Mouse (Mus musculus) heart, embryonic 10.5 days (tissue): ENCODE data around the gene Vps53. TPM values are rescaled to one million over a fixed set of nuclear protein-coding genes. Genes with fewer than 3 reads are reported as not detected.

Source experiments
- DNase-seq: peaks from one replicate; pipeline ENCODE4 v3.0.0-alpha.2; 2017; ENCODE audit warnings: low spot score
- H3K27ac ChIP-seq: fragments of 300-500 bp; sonication (generic); 2 replicates; pipeline ENCODE4 v1.5.1; 2016; ENCODE audit warnings: mild to moderate bottlenecking
- H3K27me3 ChIP-seq: fragments of 300-500 bp; sonication (generic); 2 replicates; pipeline ENCODE4 v1.6.1; 2016; ENCODE audit warnings: mild to moderate bottlenecking; ENCODE audit not compliant: poor library complexity, insufficient read depth, severe bottlenecking
- H3K36me3 ChIP-seq: fragments of 300-500 bp; sonication (generic); 2 replicates; pipeline ENCODE4 v1.6.1; 2016; ENCODE audit warnings: mild to moderate bottlenecking, moderate library complexity
- H3K4me1 ChIP-seq: fragments of 300-500 bp; sonication (generic); 2 replicates; pipeline ENCODE4 v1.6.1; 2016; ENCODE audit warnings: mild to moderate bottlenecking
- H3K4me3 ChIP-seq: fragments of 300-500 bp; sonication (generic); 2 replicates; pipeline ENCODE4 v1.5.1; 2016; ENCODE audit warnings: mild to moderate bottlenecking, moderate library complexity
- H3K9me3 ChIP-seq: fragments of 300-500 bp; sonication (generic); 2 replicates; pipeline ENCODE4 v1.6.1; 2016; ENCODE audit warnings: mild to moderate bottlenecking, moderate library complexity
- whole genome bisulfite sequencing: fragments of 180-500 bp; shearing (Covaris S2); methylation state at CpG from one replicate; pipeline ENCODE4 v1.1.7; 2016; 5-methylcytosine and 5-hydroxymethylcytosine counted together
- polyA plus RNA-seq: library from polyadenylated mRNA; unstranded; fragments of >200 nt; fragmentation: Nextera tagmentation; extraction: Ambion mirVana; gene quantifications from 2 replicates; pipeline ENCODE4 v1.2.1, GENCODE M21; 2016

Vps53 gene
- polyA plus RNA-seq, 1 experiment from 2014 or later = 35.1 TPM

DNA sequence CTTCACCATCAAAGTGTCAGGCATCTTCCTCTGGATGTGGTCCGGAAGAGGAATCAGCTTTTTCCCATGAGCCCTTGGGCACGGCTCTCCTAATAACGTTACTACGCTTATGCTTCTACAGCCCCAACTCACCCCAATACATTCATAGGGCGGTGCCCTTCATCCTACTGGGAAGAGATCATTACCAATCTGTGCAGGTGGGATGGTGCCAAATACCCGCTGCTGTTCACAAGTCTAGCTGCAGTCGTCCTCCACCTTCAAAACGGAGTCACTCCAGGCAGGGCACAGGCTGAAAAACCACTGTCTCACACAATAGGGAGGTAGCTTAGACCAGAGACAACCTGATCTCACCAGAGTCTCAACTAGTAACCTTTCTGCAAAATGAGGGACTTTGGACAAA, 144.3 kb downstream of the Vps53 start:
- no peak overlapping the region for H3K27ac ChIP-seq
- H3K9me3 ChIP-seq = no peaks in the 10 kb centered on the region
- H3K27me3 ChIP-seq = peaks cover 3% of the 10 kb centered on the region; the same call in 1 of the 2 replicates
- H3K4me1 ChIP-seq = no peaks in the 10 kb centered on the region
- no peak overlapping the region for H3K4me3 ChIP-seq
- DNase-seq = no peak
- H3K36me3 ChIP-seq = no peaks in the 10 kb centered on the region
- 75% methylated on average over 8 of the region's 8 CpGs for WGBS

DNA sequence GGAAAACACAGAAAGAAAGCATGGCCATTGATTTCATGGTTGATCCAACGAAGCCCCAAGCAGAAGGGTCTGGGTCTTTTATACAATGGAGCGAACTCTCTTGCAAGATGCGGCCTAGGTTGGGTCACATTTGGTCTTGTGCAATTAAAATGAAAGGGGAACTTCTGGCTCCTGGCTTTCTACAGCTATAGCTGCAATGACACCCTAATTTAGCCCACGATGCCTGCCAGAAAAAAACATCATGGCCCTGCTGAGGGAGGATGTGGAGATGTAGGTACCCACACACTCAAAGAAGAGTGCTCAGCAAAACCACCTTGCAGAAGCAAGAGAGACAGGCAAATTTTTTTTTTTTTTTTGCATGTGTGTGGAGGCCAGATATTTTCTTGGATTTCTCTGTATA, 145.6 kb downstream of the Vps53 start:
- no peak overlapping the region for H3K4me3 ChIP-seq
- WGBS = 86% methylated on average over 4 of the region's 4 CpGs
- H3K36me3 ChIP-seq = no peaks in the 10 kb centered on the region
- peaks cover 13% of the 10 kb centered on the region for H3K27me3 ChIP-seq
- DNase-seq = no peak
- H3K27ac ChIP-seq = no peak overlapping the region
- no peaks in the 10 kb centered on the region for H3K9me3 ChIP-seq
- H3K4me1 ChIP-seq = no peaks in the 10 kb centered on the region

DNA sequence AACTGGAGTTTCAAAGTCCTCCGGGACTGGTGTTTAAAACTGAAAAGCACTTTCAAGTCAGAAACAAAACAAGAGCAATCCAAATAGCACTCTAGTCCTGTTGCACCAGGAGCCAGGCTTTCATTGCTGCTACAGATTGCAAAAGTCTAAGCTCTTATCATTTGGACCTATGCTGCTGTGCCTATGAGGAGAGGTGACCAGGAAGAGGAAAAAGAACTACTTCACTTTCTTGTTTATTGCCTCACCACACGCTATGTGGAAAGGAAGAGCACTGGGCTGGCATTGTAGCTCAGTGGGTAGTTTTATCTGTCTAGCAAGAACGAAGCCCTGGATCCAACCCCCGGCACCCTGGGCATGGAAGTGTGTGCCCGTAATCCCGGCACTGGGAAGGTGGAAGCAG, 146.1 kb downstream of the Vps53 start:
- Histone ChIP-seq H3K9me3 (no peaks in the 10 kb centered on the region), H3K4me3 (no peak overlapping the region), H3K4me1 (no peaks in the 10 kb centered on the region), H3K36me3 (no peaks in the 10 kb centered on the region), H3K27ac (no peak overlapping the region), H3K27me3 (peaks cover 15% of the 10 kb centered on the region)
- 83% methylated on average over 6 of the region's 6 CpGs for WGBS
- no peak for DNase-seq

DNA sequence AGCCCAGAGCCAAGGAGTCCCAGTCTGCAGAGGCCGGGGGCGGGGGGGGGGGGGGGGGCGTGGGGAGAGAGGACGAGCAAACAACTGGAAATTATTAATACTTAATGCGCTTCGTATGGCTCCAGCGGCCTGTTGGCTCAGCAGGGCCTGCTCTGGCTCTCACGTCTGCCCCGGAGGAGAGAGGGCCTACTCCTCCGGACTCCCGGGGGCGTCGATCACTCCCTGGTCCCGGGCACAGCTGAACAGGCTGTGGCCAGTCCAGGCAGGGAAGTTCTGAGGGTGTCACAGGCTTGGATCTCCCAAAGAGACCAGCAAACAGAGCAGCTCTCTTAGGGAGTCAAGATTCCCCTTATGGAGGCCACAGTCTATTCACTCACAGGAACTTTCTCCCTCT, 151.4 kb downstream of the Vps53 start:
- H3K4me1 ChIP-seq = peaks cover 32% of the 10 kb centered on the region
- H3K27ac ChIP-seq = peak overlapping the region; percentile 89
- under 1% methylated on average over 14 of the region's 14 CpGs for WGBS
- no peak for DNase-seq
- H3K36me3 ChIP-seq = peaks cover 3% of the 10 kb centered on the region; the same call in 1 of the 2 replicates
- peak overlapping the region; percentile 76 for H3K4me3 ChIP-seq
- no peaks in the 10 kb centered on the region for H3K9me3 ChIP-seq
- peaks cover 20% of the 10 kb centered on the region for H3K27me3 ChIP-seq

GRCm38 (mm10) chr11:76027139-76028071, 152.0 kb downstream of the Vps53 start, which contains the start of gene Rflnb:
TSS of gene Rflnb (minus strand) at chr11:76027782.
- H3K4me1 ChIP-seq = peaks cover 32% of the 10 kb centered on the region
- H3K36me3 ChIP-seq = peaks cover 3% of the 10 kb centered on the region; the same call in 1 of the 2 replicates
- no peaks in the 10 kb centered on the region for H3K9me3 ChIP-seq
- under 1% methylated on average over 105 of the region's 112 CpGs for WGBS
- H3K27me3 ChIP-seq = peaks cover 20% of the 10 kb centered on the region
- H3K4me3 ChIP-seq = peak within 1 kb of the TSS; percentile 76
- peak within 1 kb of the TSS; percentile 89 for H3K27ac ChIP-seq
- peak; percentile 91 for DNase-seq

DNA sequence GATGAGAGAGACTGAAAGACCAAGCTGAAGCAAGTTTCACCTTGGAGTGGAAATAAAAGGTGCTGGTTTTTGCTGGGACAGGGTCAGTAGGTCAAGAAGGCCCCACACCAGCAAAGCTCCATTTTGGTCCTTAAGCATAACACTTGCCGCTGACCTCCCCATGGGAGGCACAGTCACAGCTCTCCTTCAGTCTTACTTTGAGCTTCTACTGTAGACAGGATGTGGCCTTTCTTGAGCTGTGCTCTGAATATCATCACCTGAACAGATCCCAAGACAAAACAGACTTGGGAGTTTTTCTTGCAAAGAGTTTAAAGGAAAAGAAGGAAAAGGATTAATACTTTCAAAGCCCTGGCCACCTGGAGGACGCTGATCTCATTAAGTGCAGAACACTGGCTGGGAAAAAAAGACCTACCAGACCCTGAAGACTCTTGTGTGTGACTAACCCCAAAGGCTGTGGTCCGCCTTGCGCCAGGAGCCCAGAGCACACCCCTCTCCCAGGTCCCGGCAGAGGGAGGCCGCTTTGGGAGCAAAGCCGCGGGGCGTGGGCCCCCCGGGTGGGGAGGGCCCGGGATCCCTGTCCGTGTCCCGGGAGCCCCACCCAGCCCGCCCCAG, 152.8 kb downstream of the Vps53 start:
- no peak for DNase-seq
- WGBS = 7% methylated on average over 12 of the region's 14 CpGs
- H3K36me3 ChIP-seq = peaks cover 9% of the 10 kb centered on the region; the same call in 1 of the 2 replicates
- peaks cover 32% of the 10 kb centered on the region for H3K4me1 ChIP-seq
- peak overlapping the region; percentile 89 for H3K27ac ChIP-seq
- no peaks in the 10 kb centered on the region for H3K9me3 ChIP-seq
- peaks cover 20% of the 10 kb centered on the region for H3K27me3 ChIP-seq
- peak overlapping the region; percentile 76 for H3K4me3 ChIP-seq

DNA sequence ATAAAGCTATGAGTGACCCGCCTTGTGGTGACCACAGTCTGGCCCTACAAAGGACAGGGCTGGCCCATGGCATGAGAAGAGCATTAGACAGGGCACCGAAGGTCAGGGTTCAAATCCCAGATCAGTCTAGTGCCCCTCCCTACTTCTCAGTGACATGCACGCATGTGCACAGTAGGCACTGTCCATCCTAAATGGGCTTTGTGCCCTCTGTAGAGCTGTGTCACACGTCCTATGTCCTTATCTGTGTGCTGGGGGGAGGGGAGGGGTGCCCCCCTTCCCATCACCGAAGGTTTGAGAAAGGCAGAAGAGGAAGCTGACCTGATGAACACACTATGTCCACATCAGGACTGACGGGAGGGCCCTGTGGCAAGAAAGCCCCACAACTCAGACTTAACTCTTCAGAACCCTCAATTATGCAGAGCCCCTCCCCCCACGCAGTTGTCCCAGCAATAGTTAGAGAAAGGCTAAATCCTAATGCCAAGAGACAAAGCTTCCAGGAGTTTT, 154.3 kb downstream of the Vps53 start:
- 69% methylated on average over 7 of the region's 7 CpGs for WGBS
- H3K27me3 ChIP-seq = peaks cover 20% of the 10 kb centered on the region

GRCm38 (mm10) chr11:76020916-76021315, 158.5 kb downstream of the Vps53 start:
- H3K27ac ChIP-seq = no peak overlapping the region
- peaks cover 15% of the 10 kb centered on the region for H3K4me1 ChIP-seq
- peaks cover 2% of the 10 kb centered on the region; the same call in 1 of the 2 replicates for H3K27me3 ChIP-seq
- WGBS = 63% methylated on average over 9 of the region's 9 CpGs
- no peak for DNase-seq
- no peak overlapping the region for H3K4me3 ChIP-seq
- H3K9me3 ChIP-seq = no peaks in the 10 kb centered on the region
- H3K36me3 ChIP-seq = peaks cover 9% of the 10 kb centered on the region; the same call in 1 of the 2 replicates

More for the DNA sequence above, 154.3 kb downstream of the Vps53 start:
- Histone ChIP-seq H3K36me3 (peaks cover 9% of the 10 kb centered on the region; the same call in 1 of the 2 replicates), H3K4me3 (no peak overlapping the region), H3K27ac (no peak overlapping the region), H3K4me1 (peaks cover 32% of the 10 kb centered on the region), H3K9me3 (no peaks in the 10 kb centered on the region)
- no peak for DNase-seq

- Histone ChIP-seq H3K36me3 (peaks cover 9% of the 10 kb centered on the region; the same call in 1 of the 2 replicates), H3K4me3 (no peak overlapping the region), H3K27me3 (no peaks in the 10 kb centered on the region), H3K27ac (no peak overlapping the region), H3K9me3 (no peaks in the 10 kb centered on the region), H3K4me1 (peaks cover 5% of the 10 kb centered on the region; the same call in 1 of the 2 replicates)
- WGBS = 84% methylated on average over 4 of the region's 4 CpGs
- DNase-seq = no peak
Observed at GRCm38 (mm10) chr11:76019879-76020278, 159.6 kb downstream of the Vps53 start.

- Histone ChIP-seq H3K27me3 (0 out of 2 replicates have a peak, but pooled peaks cover 3% of the 10 kb centered on the region), H3K4me1 (0 out of 2 replicates have a peak, but pooled peaks cover 5% of the 10 kb centered on the region), H3K9me3 (no peaks in the 10 kb centered on the region), H3K36me3 (no peaks in the 10 kb centered on the region), H3K4me3 (no peak overlapping the region), H3K27ac (no peak overlapping the region)
- DNase-seq = no peak
- 81% methylated on average over 4 of the region's 4 CpGs for WGBS
Observed at GRCm38 (mm10) chr11:76015814-76016213, 163.6 kb downstream of the Vps53 start.

DNA sequence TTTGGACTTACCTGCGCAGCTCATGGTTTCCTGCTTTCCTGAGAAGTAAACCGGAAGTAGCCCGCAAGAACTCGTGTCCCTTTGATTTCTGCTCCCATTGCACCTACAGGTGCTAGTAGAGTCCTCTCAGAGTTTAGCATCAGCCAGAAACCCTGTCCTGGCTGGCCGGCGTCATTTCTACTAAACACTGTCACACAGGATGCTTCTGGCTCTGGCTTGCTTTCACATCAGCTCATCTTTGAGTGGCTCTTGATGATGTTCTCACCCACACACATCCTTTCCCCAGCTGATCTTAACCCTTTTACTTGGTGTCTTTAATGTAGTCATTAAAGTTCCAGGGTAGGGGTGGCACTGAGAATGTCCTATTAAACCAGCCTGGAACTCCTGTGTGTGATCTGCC, 164.2 kb downstream of the Vps53 start:
- Histone ChIP-seq H3K36me3 (no peaks in the 10 kb centered on the region), H3K27me3 (0 out of 2 replicates have a peak, but pooled peaks cover 3% of the 10 kb centered on the region), H3K27ac (no peak overlapping the region), H3K4me3 (no peak overlapping the region), H3K4me1 (0 out of 2 replicates have a peak, but pooled peaks cover 5% of the 10 kb centered on the region), H3K9me3 (no peaks in the 10 kb centered on the region)
- WGBS = 85% methylated on average over 6 of the region's 6 CpGs
- DNase-seq = no peak

- Histone ChIP-seq H3K27ac (no peak overlapping the region), H3K27me3 (0 out of 2 replicates have a peak, but pooled peaks cover 3% of the 10 kb centered on the region), H3K36me3 (no peaks in the 10 kb centered on the region), H3K4me1 (no peaks in the 10 kb centered on the region), H3K9me3 (no peaks in the 10 kb centered on the region), H3K4me3 (no peak overlapping the region)
- 67% methylated on average over 9 of the region's 9 CpGs for WGBS
- no peak for DNase-seq
Observed at GRCm38 (mm10) chr11:76010838-76011624, 168.4 kb downstream of the Vps53 start.
